Mouse (Mus musculus) midbrain, embryonic 12.5 days (tissue): Measurements from ENCODE around the gene Ncstn. TPM values are rescaled to one million over a fixed set of nuclear protein-coding genes. Genes with fewer than 3 reads are reported as not detected.

Experiments
- ATAC-seq: fragments of 200-750 bp; cut with Nextera tagmentation; 2 replicates; pipeline ENCODE4 v1.8.0; 2017; ENCODE audit warnings: low read depth, moderate TSS enrichment, moderate library complexity; ENCODE audit not compliant: low FRiP score
- H3K27ac ChIP-seq: fragments of 300-500 bp; sonication (generic); replicated peaks from 2 replicates; pipeline ENCODE4 v1.5.1; 2016; ENCODE audit warnings: mild to moderate bottlenecking
- H3K27me3 ChIP-seq: fragments of 300-500 bp; sonication (generic); 2 replicates; pipeline ENCODE4 v1.6.1; 2016; ENCODE audit warnings: mild to moderate bottlenecking
- H3K36me3 ChIP-seq: fragments of 300-500 bp; sonication (generic); 2 replicates; pipeline ENCODE4 v1.6.1; 2016
- H3K4me1 ChIP-seq: fragments of 300-500 bp; sonication (generic); 2 replicates; pipeline ENCODE4 v1.6.1; 2016
- H3K4me2 ChIP-seq: fragments of 300-500 bp; sonication (generic); replicated peaks from 2 replicates; pipeline ENCODE4 v1.6.1; 2016; ENCODE audit warnings: mild to moderate bottlenecking, moderate library complexity
- H3K4me3 ChIP-seq: fragments of 300-500 bp; sonication (generic); 2 replicates; pipeline ENCODE4 v1.5.1; 2016; ENCODE audit warnings: mild to moderate bottlenecking
- H3K9ac ChIP-seq: fragments of 300-500 bp; sonication (generic); replicated peaks from 2 replicates; pipeline ENCODE4 v1.6.1; 2016; ENCODE audit warnings: mild to moderate bottlenecking, moderate library complexity
- H3K9me3 ChIP-seq: fragments of 300-500 bp; sonication (generic); 2 replicates; pipeline ENCODE4 v1.6.1; 2016; ENCODE audit warnings: mild to moderate bottlenecking
- WGBS: fragments of 180-500 bp; shearing (Covaris S2); methylation state at CpG from one replicate; pipeline ENCODE4 v1.1.7; 2016; 5-methylcytosine and 5-hydroxymethylcytosine counted together
- polyA plus RNA-seq: library from polyadenylated mRNA; unstranded; fragments of >200 nt; fragmentation: Nextera tagmentation; extraction: Ambion mirVana; gene quantifications from 2 replicates; pipeline ENCODE4 v1.2.1, GENCODE M21; 2016

Ncstn gene
- polyA plus RNA-seq, 1 experiment from 2014 or later: 128 TPM

DNA sequence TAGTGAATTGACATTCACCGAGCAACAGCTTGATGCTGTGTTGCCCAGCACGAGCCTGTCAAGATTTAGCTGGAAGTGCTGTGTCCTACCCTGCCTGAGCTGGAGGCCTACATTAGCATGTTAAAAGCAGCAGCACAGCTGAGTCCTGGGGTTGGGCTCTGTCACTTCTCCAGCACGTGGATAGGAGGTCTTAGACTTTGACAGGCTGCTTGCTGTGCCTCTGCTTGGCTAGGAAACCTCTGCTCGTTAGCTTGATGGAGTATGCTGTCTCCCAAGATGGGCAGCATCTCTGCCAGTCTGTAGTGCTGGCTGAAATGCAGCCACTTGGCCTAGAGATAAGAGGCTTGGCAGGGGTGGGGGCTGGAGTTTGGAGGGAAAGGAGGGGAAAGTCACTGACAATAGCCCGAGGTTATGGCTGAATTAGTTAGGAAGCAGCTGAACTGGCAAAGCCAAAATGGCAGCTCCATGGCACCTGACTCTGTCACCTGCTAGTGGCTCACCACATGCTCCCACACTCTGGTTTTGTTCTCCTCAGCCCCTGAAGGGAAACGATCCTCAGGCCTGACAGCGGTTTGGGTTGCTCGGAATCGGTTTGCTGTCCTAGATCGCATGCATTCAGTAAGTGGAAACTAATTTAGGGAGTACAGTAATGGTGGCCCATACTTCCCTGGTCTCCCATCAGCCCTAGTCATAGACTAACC is 25.3 kb upstream of the Ncstn start:
- Histone ChIP-seq H3K4me3 (no peak overlapping the region), H3K27ac (no peak overlapping the region), H3K9me3 (no peaks in the 10 kb centered on the region), H3K4me2 (no peak overlapping the region), H3K9ac (no peak overlapping the region), H3K36me3 (peaks cover 98% of the 10 kb centered on the region), H3K27me3 (no peaks in the 10 kb centered on the region), H3K4me1 (no peaks in the 10 kb centered on the region)
- peak; percentile 52; the same call in 1 of the 2 replicates for ATAC-seq
- 74% methylated on average over 10 of the region's 10 CpGs for WGBS

- no peak overlapping the region for H3K9ac ChIP-seq
- no peaks in the 10 kb centered on the region for H3K4me1 ChIP-seq
- WGBS: 87% methylated on average over 11 of the region's 11 CpGs
- ATAC-seq: no peak
- H3K4me3 ChIP-seq: no peak overlapping the region
- H3K27ac ChIP-seq: no peak overlapping the region
- no peaks in the 10 kb centered on the region for H3K9me3 ChIP-seq
- H3K4me2 ChIP-seq: no peak overlapping the region
- H3K27me3 ChIP-seq: no peaks in the 10 kb centered on the region
- H3K36me3 ChIP-seq: peaks cover 94% of the 10 kb centered on the region
Observed at GRCm38 (mm10) chr1:172105101-172105500, 22.5 kb upstream of the Ncstn start.

- no peaks in the 10 kb centered on the region for H3K9me3 ChIP-seq
- ATAC-seq: no peak
- H3K9ac ChIP-seq: no peak overlapping the region
- H3K4me1 ChIP-seq: no peaks in the 10 kb centered on the region
- WGBS: 92% methylated on average over 4 of the region's 4 CpGs
- H3K4me3 ChIP-seq: no peak overlapping the region
- H3K36me3 ChIP-seq: peaks cover 89% of the 10 kb centered on the region
- no peaks in the 10 kb centered on the region for H3K27me3 ChIP-seq
- H3K4me2 ChIP-seq: no peak overlapping the region
- no peak overlapping the region for H3K27ac ChIP-seq
Observed at GRCm38 (mm10) chr1:172103619-172104018, 21.0 kb upstream of the Ncstn start.

- Histone ChIP-seq H3K9ac (no peak overlapping the region), H3K27ac (no peak overlapping the region), H3K4me3 (no peak overlapping the region), H3K9me3 (no peaks in the 10 kb centered on the region), H3K36me3 (peaks cover 67% of the 10 kb centered on the region), H3K27me3 (no peaks in the 10 kb centered on the region), H3K4me1 (no peaks in the 10 kb centered on the region; the same call in 1 of the 2 replicates), H3K4me2 (no peak overlapping the region)
- WGBS: 92% methylated on average over 6 of the region's 6 CpGs
- ATAC-seq: no peak
Observed at GRCm38 (mm10) chr1:172099325-172100033, 16.9 kb upstream of the Ncstn start.

DNA sequence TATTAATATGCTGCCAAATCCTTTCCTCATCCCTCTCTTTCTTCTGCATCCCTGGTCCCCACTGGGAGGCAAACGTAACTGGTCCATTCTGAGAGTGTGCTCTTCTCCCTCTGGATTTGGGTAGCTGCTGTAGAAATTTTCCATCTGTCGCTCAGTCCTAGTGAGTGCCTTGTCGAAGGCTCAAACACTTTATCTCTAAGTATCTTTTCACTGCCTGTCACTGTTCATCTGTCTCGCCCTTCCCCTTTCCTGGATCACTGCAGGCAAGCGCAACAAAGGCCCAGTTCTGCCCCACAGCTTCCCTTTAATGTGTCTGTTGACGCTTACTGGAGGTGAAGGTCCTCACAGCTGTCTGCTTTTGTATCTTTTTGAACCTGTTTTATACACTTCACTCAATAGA is 12.6 kb upstream of the Ncstn start:
- Histone ChIP-seq H3K36me3 (peaks cover 64% of the 10 kb centered on the region), H3K4me3 (no peak overlapping the region), H3K9me3 (no peaks in the 10 kb centered on the region), H3K4me2 (no peak overlapping the region), H3K27me3 (no peaks in the 10 kb centered on the region), H3K27ac (peak overlapping the region; percentile 2; the same call in 1 of the 2 replicates), H3K4me1 (no peaks in the 10 kb centered on the region; the same call in 1 of the 2 replicates), H3K9ac (no peak overlapping the region)
- 43% methylated on average over 6 of the region's 6 CpGs for WGBS
- peak; percentile 85 for ATAC-seq

- H3K4me3 ChIP-seq: no peak overlapping the region
- peaks cover 68% of the 10 kb centered on the region for H3K36me3 ChIP-seq
- no peaks in the 10 kb centered on the region for H3K27me3 ChIP-seq
- no peak for ATAC-seq
- H3K27ac ChIP-seq: no peak overlapping the region
- H3K9ac ChIP-seq: no peak overlapping the region
- H3K4me1 ChIP-seq: no peaks in the 10 kb centered on the region; the same call in 1 of the 2 replicates
- no peaks in the 10 kb centered on the region for H3K9me3 ChIP-seq
- no peak overlapping the region for H3K4me2 ChIP-seq
Observed at GRCm38 (mm10) chr1:172094295-172094694, 11.7 kb upstream of the Ncstn start.

DNA sequence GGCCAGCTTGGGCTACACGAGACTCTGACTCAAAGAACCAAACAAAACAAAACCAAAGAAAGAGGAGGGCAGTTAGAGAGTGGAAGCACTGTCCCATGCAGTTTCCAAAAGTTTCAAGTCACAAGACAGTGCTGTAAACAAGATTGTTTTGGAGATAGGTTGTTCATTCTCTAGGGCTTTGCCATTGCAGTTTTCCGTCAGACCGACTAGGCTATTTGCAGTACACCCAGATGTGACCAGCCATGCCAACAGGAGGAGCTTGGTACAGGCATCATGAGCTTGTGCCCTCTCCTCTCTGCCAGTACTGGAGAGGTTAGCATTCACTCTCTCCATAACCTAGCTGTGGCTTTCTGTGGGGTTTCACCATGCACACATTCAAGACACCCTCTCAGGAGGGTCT is 10.9 kb upstream of the Ncstn start:
- H3K4me1 ChIP-seq: no peaks in the 10 kb centered on the region; the same call in 1 of the 2 replicates
- H3K9ac ChIP-seq: no peak overlapping the region
- H3K27me3 ChIP-seq: no peaks in the 10 kb centered on the region
- peaks cover 72% of the 10 kb centered on the region for H3K36me3 ChIP-seq
- no peak overlapping the region for H3K4me2 ChIP-seq
- WGBS: 75% methylated on average over 3 of the region's 3 CpGs
- H3K4me3 ChIP-seq: no peak overlapping the region
- no peak for ATAC-seq
- no peak overlapping the region for H3K27ac ChIP-seq
- H3K9me3 ChIP-seq: no peaks in the 10 kb centered on the region

- H3K27me3 ChIP-seq: no peaks in the 10 kb centered on the region
- peak overlapping the region; percentile 74 for H3K27ac ChIP-seq
- H3K36me3 ChIP-seq: peaks cover 23% of the 10 kb centered on the region
- H3K4me1 ChIP-seq: peaks cover 24% of the 10 kb centered on the region
- H3K9ac ChIP-seq: peak overlapping the region; percentile 88
- WGBS: 3% methylated on average over 23 of the region's 24 CpGs
- no peaks in the 10 kb centered on the region for H3K9me3 ChIP-seq
- H3K4me2 ChIP-seq: peak overlapping the region; percentile 82
- peak; percentile 80 for ATAC-seq
- H3K4me3 ChIP-seq: peak overlapping the region; percentile 88
Observed at GRCm38 (mm10) chr1:172082899-172083445, 377 bp upstream of the Ncstn start.

DNA sequence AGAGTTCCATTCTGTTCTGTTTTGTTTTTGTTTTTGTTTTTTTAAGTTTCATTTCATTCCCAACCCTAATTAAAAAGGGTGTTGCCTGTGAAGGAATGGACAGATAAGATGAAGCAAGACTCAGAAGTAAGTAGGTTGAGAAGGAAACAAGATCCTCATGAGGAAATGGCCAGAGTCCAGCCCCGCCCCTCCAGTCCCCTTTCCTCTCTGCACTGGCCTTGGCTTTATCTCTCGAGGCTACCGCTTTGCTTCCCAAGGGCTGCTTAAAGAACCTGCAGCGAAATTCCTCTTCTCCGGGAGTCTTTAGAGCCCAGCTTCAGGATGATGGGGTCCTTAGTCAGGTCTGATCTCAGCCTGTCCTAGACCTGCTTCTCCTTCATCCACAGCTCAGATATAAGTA is 4.6 kb downstream of the Ncstn start:
- WGBS: 76% methylated on average over 5 of the region's 5 CpGs
- no peak overlapping the region for H3K27ac ChIP-seq
- H3K36me3 ChIP-seq: peaks cover 67% of the 10 kb centered on the region
- H3K27me3 ChIP-seq: no peaks in the 10 kb centered on the region
- H3K4me2 ChIP-seq: no peak overlapping the region
- no peak overlapping the region for H3K9ac ChIP-seq
- H3K4me1 ChIP-seq: peaks cover 8% of the 10 kb centered on the region
- no peak overlapping the region for H3K4me3 ChIP-seq
- H3K9me3 ChIP-seq: no peaks in the 10 kb centered on the region
- no peak for ATAC-seq

- Histone ChIP-seq H3K4me2 (no peak overlapping the region), H3K9ac (no peak overlapping the region), H3K27ac (0 out of 2 replicates have a peak overlapping the region, but pooled peaks have one; percentile 27), H3K36me3 (peaks cover 94% of the 10 kb centered on the region), H3K27me3 (no peaks in the 10 kb centered on the region), H3K4me1 (no peaks in the 10 kb centered on the region; the same call in 1 of the 2 replicates), H3K9me3 (no peaks in the 10 kb centered on the region), H3K4me3 (no peak overlapping the region)
- 98% methylated on average over 7 of the region's 7 CpGs for WGBS
- no peak for ATAC-seq
Observed at GRCm38 (mm10) chr1:172072604-172073003, 10.0 kb downstream of the Ncstn start.

DNA sequence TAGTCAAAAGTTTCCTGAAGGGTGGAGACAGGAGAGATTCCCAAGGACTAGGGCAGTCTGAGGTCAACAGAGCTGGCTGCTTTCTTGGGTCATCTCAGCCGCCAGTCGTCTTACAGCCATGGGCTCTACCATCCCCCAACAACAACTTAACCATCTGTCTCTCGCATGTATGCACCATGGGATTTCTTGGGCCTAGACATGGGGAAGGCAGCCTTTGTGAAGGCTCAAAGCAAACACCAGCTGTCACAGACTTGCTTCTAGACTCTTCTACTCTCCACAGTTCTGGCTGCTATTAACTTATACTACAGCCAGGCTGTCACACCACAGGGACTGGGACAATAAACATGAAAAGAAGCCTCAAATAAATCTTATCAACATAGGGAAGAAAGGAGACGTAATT is 11.0 kb downstream of the Ncstn start:
- peaks cover 98% of the 10 kb centered on the region for H3K36me3 ChIP-seq
- no peak overlapping the region for H3K9ac ChIP-seq
- H3K27ac ChIP-seq: peak overlapping the region; percentile 27; the same call in 1 of the 2 replicates
- 63% methylated on average over 4 of the region's 4 CpGs for WGBS
- no peak overlapping the region for H3K4me2 ChIP-seq
- no peaks in the 10 kb centered on the region; the same call in 1 of the 2 replicates for H3K4me1 ChIP-seq
- no peaks in the 10 kb centered on the region for H3K27me3 ChIP-seq
- no peak for ATAC-seq
- H3K4me3 ChIP-seq: no peak overlapping the region
- H3K9me3 ChIP-seq: no peaks in the 10 kb centered on the region

- H3K9me3 ChIP-seq: no peaks in the 10 kb centered on the region
- H3K27me3 ChIP-seq: no peaks in the 10 kb centered on the region
- H3K4me1 ChIP-seq: no peaks in the 10 kb centered on the region; the same call in 1 of the 2 replicates
- H3K9ac ChIP-seq: no peak overlapping the region
- no peak for ATAC-seq
- no peak overlapping the region for H3K27ac ChIP-seq
- peaks cover 98% of the 10 kb centered on the region for H3K36me3 ChIP-seq
- H3K4me3 ChIP-seq: no peak overlapping the region
- H3K4me2 ChIP-seq: no peak overlapping the region
- 78% methylated on average over 6 of the region's 6 CpGs for WGBS
Observed at GRCm38 (mm10) chr1:172070227-172070626, 12.4 kb downstream of the Ncstn start.
